Mouse (Mus musculus): ENCODE measurements at regions not wholly inside any gene's neighbourhood (a gene's known extent, or its start where the extent isn't known, plus 50 kb on each side); places are given as distances from the start of the nearest gene placed in this dataset.
A peak's percentile ranks its signal among the peaks of the same experiment; 100 is the strongest.

- DNase-seq (ENCODE audit: low read depth in 1 of 2, low spot score in 2 of 2): peak in 1 of 2 experiments; percentile 2
These were observed 341.1 kb downstream of the Gm21739 start for GRCm38 (mm10) chrY:43923126-43923525.

All from monocyte, adult 2 months (primary cell).